Mouse (Mus musculus) liver, embryonic 14.5 days (tissue): Measurements from ENCODE around the gene Wdr81.

ENCODE experiments used
- CTCF ChIP-seq: IDR thresholded peaks from 2 replicates; pipeline ENCODE4 v1.5.1; 2016; ENCODE audit warnings: antibody characterized with exemption, low read depth, control low read depth
- EP300 ChIP-seq: IDR thresholded peaks from 2 replicates; pipeline ENCODE4 v1.6.1; 2016; ENCODE audit warnings: antibody characterized with exemption, low read depth

- TF ChIP-seq CTCF (no peak), EP300 (no peak)
Measured at GRCm38 (mm10) chr11:75404801-75405200, 49.7 kb downstream of the Wdr81 start.
